Mouse (Mus musculus) heart, adult 2 months (tissue): ENCODE data around the gene Pemt. TPM values are rescaled to one million over a fixed set of nuclear protein-coding genes. Genes with fewer than 3 reads are reported as not detected.

Experiments used
- DNase-seq, 2 experiments: peaks; one replicate each; pipeline ENCODE4 v3.0.0; 2021
- H3K27ac ChIP-seq: fragments of 200-600 bp; 2 replicates; pipeline ENCODE4 v1.8.1; 2022
- H3K27me3 ChIP-seq: fragments of 200-500 bp; 2 replicates; pipeline ENCODE4 v1.6.1; 2012; ENCODE audit warnings: mild to moderate bottlenecking, low read length, inconsistent platforms, mixed read lengths; ENCODE audit not compliant: control insufficient read depth, insufficient read depth
- H3K36me3 ChIP-seq: fragments of 200-500 bp; 2 replicates; pipeline ENCODE4 v1.6.1; 2012; ENCODE audit warnings: low read length, inconsistent platforms; ENCODE audit not compliant: control insufficient read depth, insufficient read depth
- H3K4me1 ChIP-seq: fragments of 200-500 bp; 2 replicates; pipeline ENCODE4 v1.6.1; 2011; ENCODE audit warnings: low read length; ENCODE audit not compliant: control insufficient read depth, insufficient read depth
- H3K4me3 ChIP-seq: fragments of 200-600 bp; 2 replicates; pipeline ENCODE4 v1.8.1; 2022
- H3K79me2 ChIP-seq: fragments of 200-500 bp; replicated peaks from 2 replicates; pipeline ENCODE4 v1.6.1; 2012; ENCODE audit warnings: mild to moderate bottlenecking, inconsistent platforms, low read length, moderate library complexity, mixed read lengths; ENCODE audit not compliant: control insufficient read depth, insufficient read depth
- H3K9ac ChIP-seq: fragments of 200-500 bp; 2 replicates; pipeline ENCODE4 v1.6.1; 2012; ENCODE audit warnings: low read depth, mild to moderate bottlenecking, control low read depth, inconsistent platforms, low read length, mixed read lengths
- CTCF ChIP-seq: fragments of 200-600 bp; IDR thresholded peaks from 2 replicates; pipeline ENCODE4 v1.8.1; 2022; ENCODE audit warnings: antibody characterized with exemption, mild to moderate bottlenecking, moderate library complexity
- EP300 ChIP-seq: fragments of 200-500 bp; IDR thresholded peaks from 2 replicates; pipeline ENCODE4 v1.6.1; 2011; ENCODE audit warnings: low read depth, low read length, control low read depth; ENCODE audit not compliant: insufficient read depth
- POLR2A ChIP-seq: fragments of 200-500 bp; IDR thresholded peaks from 2 replicates; pipeline ENCODE4 v1.6.1; 2011; ENCODE audit warnings: mild to moderate bottlenecking, low read depth, low read length, control low read depth; ENCODE audit not compliant: insufficient read depth
- WGBS: fragments of 180-500 bp; shearing (Covaris S2); methylation state at CpG from one replicate; pipeline ENCODE4 v1.1.7; 2018; 5-methylcytosine and 5-hydroxymethylcytosine counted together
- intact Hi-C: fragments of 180-260 bp; cut with DNase I; formaldehyde crosslinking; loops from one replicate; pipeline ENCODE4 v1.15.1; 2025
- polyA plus RNA-seq: library from polyadenylated mRNA; depleted of rRNA; stranded (reverse); fragments of >200 nt; gene quantifications from 2 replicates; pipeline ENCODE4 v1.2.3, GENCODE M21; 2012; rRNA removed
- total RNA-seq, 2 experiments: library from RNA; stranded (reverse); gene quantifications; 2 replicates each; pipeline ENCODE4 v1.2.3; 2021

Gene Pemt
- total and polyA plus RNA-seq, 3 experiments = 1.9 to 5.9 (median 3.2) TPM

- TF ChIP-seq CTCF (no peak), EP300 (no peak), POLR2A (no peak)
- Histone ChIP-seq H3K4me1 (peaks cover 4% of the 10 kb centered on the region), H3K9ac (no peak overlapping the region), H3K4me3 (no peak overlapping the region), H3K79me2 (no peaks in the 10 kb centered on the region), H3K36me3 (no peaks in the 10 kb centered on the region), H3K27me3 (no peaks in the 10 kb centered on the region), H3K27ac (no peak overlapping the region)
- 43% methylated on average over 2 of the region's 2 CpGs for WGBS
- intact Hi-C loops = no loop called here
- no peak for DNase-seq
Observed at GRCm38 (mm10) chr11:59937615-59938014, 108.7 kb downstream of the Pemt start.

GRCm38 (mm10) chr11:59937023-59937422 lies 109.3 kb downstream of the Pemt start:
- Histone ChIP-seq H3K79me2 (no peaks in the 10 kb centered on the region), H3K4me3 (no peak overlapping the region), H3K27ac (no peak overlapping the region), H3K36me3 (no peaks in the 10 kb centered on the region), H3K9ac (no peak overlapping the region), H3K4me1 (peaks cover 4% of the 10 kb centered on the region), H3K27me3 (no peaks in the 10 kb centered on the region)
- DNase-seq = no peak
- WGBS = 85% methylated on average over 3 of the region's 3 CpGs
- no peak for TF ChIP-seq CTCF
- intact Hi-C loops = no loop called here

GRCm38 (mm10) chr11:59933943-59934342 lies 112.3 kb downstream of the Pemt start:
- Histone ChIP-seq H3K36me3 (no peaks in the 10 kb centered on the region), H3K4me3 (no peak overlapping the region), H3K79me2 (no peaks in the 10 kb centered on the region), H3K27me3 (no peaks in the 10 kb centered on the region), H3K27ac (no peak overlapping the region), H3K9ac (no peak overlapping the region), H3K4me1 (no peaks in the 10 kb centered on the region)
- DNase-seq = no peak
- intact Hi-C loops = no loop called here
- TF ChIP-seq CTCF = no peak
- TF ChIP-seq POLR2A = no peak
- TF ChIP-seq EP300 = no peak
- WGBS = 60% methylated on average over 12 of the region's 12 CpGs

GRCm38 (mm10) chr11:59932560-59933337 lies 113.5 kb downstream of the Pemt start:
- TF ChIP-seq POLR2A = no peak
- no peak for TF ChIP-seq EP300
- no peak for TF ChIP-seq CTCF
- no peaks in the 10 kb centered on the region for H3K36me3 ChIP-seq
- 55% methylated on average over 9 of the region's 9 CpGs for WGBS
- H3K79me2 ChIP-seq = no peaks in the 10 kb centered on the region
- H3K27me3 ChIP-seq = no peaks in the 10 kb centered on the region
- H3K27ac ChIP-seq = no peak overlapping the region
- no peak overlapping the region for H3K4me3 ChIP-seq
- intact Hi-C loops = no loop called here
- no peaks in the 10 kb centered on the region for H3K4me1 ChIP-seq
- no peak for DNase-seq
- no peak overlapping the region for H3K9ac ChIP-seq

- no peaks in the 10 kb centered on the region for H3K4me1 ChIP-seq
- no peak for DNase-seq
- H3K9ac ChIP-seq = no peak overlapping the region
- no peaks in the 10 kb centered on the region for H3K79me2 ChIP-seq
- TF ChIP-seq EP300 = no peak
- no peak for TF ChIP-seq POLR2A
- TF ChIP-seq CTCF = no peak
- no peaks in the 10 kb centered on the region for H3K27me3 ChIP-seq
- H3K36me3 ChIP-seq = no peaks in the 10 kb centered on the region
- intact Hi-C loops = no loop called here
- no peak overlapping the region for H3K4me3 ChIP-seq
- 71% methylated on average over 4 of the region's 4 CpGs for WGBS
- H3K27ac ChIP-seq = no peak overlapping the region
Observed at GRCm38 (mm10) chr11:59930031-59930430, 116.3 kb downstream of the Pemt start.

DNA sequence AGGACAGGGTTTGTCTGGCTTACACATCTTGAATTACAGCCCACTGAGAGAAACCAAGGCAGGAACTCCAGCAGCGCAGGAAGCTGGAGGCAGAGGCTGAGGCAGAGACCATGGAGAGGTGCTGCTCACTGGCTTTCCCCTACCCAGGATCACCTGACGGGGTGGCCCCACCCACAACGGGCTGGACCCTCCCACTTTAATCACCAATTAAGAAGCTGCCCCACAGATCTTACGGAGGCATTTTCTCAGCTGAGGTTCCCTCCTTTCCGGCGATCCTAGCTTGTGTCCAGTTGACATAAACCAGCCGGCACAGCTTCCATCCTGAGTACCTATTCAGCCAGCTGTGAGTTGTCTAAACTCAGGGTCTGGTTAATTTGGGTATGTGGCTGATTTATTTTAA lies 125.0 kb downstream of the Pemt start:
- H3K79me2 ChIP-seq = no peaks in the 10 kb centered on the region
- intact Hi-C loops = no loop called here
- no peak for DNase-seq
- no peak overlapping the region for H3K27ac ChIP-seq
- TF ChIP-seq EP300 (no peak), POLR2A (no peak), CTCF (no peak)
- no peaks in the 10 kb centered on the region for H3K27me3 ChIP-seq
- H3K9ac ChIP-seq = no peak overlapping the region
- WGBS = 57% methylated on average over 7 of the region's 7 CpGs
- H3K36me3 ChIP-seq = peaks cover 8% of the 10 kb centered on the region; the same call in 1 of the 2 replicates
- H3K4me3 ChIP-seq = no peak overlapping the region
- H3K4me1 ChIP-seq = peaks cover 8% of the 10 kb centered on the region

Other genes with a start within 250 kb of the Pemt start
- gene Flcn, start 236.5 kb downstream of the Pemt start, total RNA-seq = 10 to 100 TPM; 36.9 to 47.0 TPM
- gene Flcn, start 236.5 kb downstream of the Pemt start, polyA plus RNA-seq = 52.0 and 59.0 TPM in 2 replicates
- 10 to 100 TPM; 23.7 to 25.4 TPM for gene Nt5m, start 207.0 kb downstream of the Pemt start, total RNA-seq
- gene Nt5m, start 207.0 kb downstream of the Pemt start, polyA plus RNA-seq = 35.9 and 47.1 TPM in 2 replicates
- gene Cops3, start 206.7 kb downstream of the Pemt start, total RNA-seq = 10 to 100 TPM; 67.7 to 75.5 TPM
- 28.4 and 47.8 TPM in 2 replicates for gene Cops3, start 206.7 kb downstream of the Pemt start, polyA plus RNA-seq
- gene Med9, start 98.3 kb downstream of the Pemt start, total RNA-seq = 10 to 100 TPM; 24.0 to 25.5 TPM
- 24.0 and 28.1 TPM in 2 replicates for gene Med9, start 98.3 kb downstream of the Pemt start, polyA plus RNA-seq
- gene Rasd1, start 81.5 kb downstream of the Pemt start, total RNA-seq = 1 to 10 TPM; 5.7 to 6.6 TPM
- 4.6 and 6.8 TPM in 2 replicates for gene Rasd1, start 81.5 kb downstream of the Pemt start, polyA plus RNA-seq
- gene Rai1, start 58.5 kb upstream of the Pemt start, total RNA-seq = 10 to 100 TPM; 21.8 to 26.5 TPM
- gene Rai1, start 58.5 kb upstream of the Pemt start, polyA plus RNA-seq = 15.8 and 20.0 TPM in 2 replicates
- 10 to 100 TPM; 25.3 to 35.4 TPM for gene Srebf1, start 176.1 kb upstream of the Pemt start, total RNA-seq
- 42.6 and 54.0 TPM in 2 replicates for gene Srebf1, start 176.1 kb upstream of the Pemt start, polyA plus RNA-seq